Mouse (Mus musculus) retina, adult 2 months (tissue): ENCODE data around the gene Dlx2.

ENCODE experiments used
- DNase-seq: peaks from one replicate; pipeline ENCODE4 v3.0.0-alpha.2; 2012; ENCODE audit warnings: low read depth, low spot score

The Dlx2 gene

GRCm38 (mm10) chr2:71511209-71511608, 35.3 kb downstream of the Dlx2 start:
- DNase-seq: no peak

- no peak for DNase-seq
Observed at GRCm38 (mm10) chr2:71504852-71505251, 41.7 kb downstream of the Dlx2 start.

GRCm38 (mm10) chr2:71499276-71500230, 47.0 kb downstream of the Dlx2 start:
- DNase-seq: no peak

- DNase-seq: no peak
Observed at GRCm38 (mm10) chr2:71497175-71497574, 49.4 kb downstream of the Dlx2 start.

GRCm38 (mm10) chr2:71494971-71495370, 51.6 kb downstream of the Dlx2 start:
- no peak for DNase-seq

GRCm38 (mm10) chr2:71494503-71494902, 52.1 kb downstream of the Dlx2 start:
- DNase-seq: no peak
